Mouse (Mus musculus): ENCODE measurements around the gene Mad1l1. TPM values are rescaled to one million over a fixed set of nuclear protein-coding genes. Genes with fewer than 3 reads are reported as not detected.
"Not testable (repeated sequence)": the region's sequence is repeated elsewhere in the genome, so short reads cannot be mapped to it uniquely, and the experiment has no call there.

The Mad1l1 gene
- polyA plus RNA-seq, 1 experiment, result 18.3 TPM

DNA sequence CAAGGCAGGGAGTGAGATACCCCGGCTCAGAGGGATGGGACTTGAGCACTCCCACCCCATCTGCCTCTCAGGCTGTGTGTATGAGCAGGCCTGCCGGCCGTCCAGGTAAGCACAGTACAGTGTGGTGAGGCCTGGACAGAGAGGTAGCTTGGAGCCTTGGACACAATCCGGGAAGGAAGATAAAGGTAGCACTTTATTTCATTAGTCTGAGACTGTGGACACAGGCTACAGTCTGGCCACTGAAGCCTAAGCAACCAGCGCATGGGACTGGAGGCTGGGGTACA, 312.9 kb downstream of the Mad1l1 start:
- TF ChIP-seq CTCF (IDR thresholded peaks at IDR 0.05; ENCODE audit: extremely low read depth, insufficient read depth, insufficient read length, insufficient replicate concordance), result no peak
- no peak for TF ChIP-seq POLR2A (IDR thresholded peaks at IDR 0.05; ENCODE audit: low read depth, low read length)

DNA sequence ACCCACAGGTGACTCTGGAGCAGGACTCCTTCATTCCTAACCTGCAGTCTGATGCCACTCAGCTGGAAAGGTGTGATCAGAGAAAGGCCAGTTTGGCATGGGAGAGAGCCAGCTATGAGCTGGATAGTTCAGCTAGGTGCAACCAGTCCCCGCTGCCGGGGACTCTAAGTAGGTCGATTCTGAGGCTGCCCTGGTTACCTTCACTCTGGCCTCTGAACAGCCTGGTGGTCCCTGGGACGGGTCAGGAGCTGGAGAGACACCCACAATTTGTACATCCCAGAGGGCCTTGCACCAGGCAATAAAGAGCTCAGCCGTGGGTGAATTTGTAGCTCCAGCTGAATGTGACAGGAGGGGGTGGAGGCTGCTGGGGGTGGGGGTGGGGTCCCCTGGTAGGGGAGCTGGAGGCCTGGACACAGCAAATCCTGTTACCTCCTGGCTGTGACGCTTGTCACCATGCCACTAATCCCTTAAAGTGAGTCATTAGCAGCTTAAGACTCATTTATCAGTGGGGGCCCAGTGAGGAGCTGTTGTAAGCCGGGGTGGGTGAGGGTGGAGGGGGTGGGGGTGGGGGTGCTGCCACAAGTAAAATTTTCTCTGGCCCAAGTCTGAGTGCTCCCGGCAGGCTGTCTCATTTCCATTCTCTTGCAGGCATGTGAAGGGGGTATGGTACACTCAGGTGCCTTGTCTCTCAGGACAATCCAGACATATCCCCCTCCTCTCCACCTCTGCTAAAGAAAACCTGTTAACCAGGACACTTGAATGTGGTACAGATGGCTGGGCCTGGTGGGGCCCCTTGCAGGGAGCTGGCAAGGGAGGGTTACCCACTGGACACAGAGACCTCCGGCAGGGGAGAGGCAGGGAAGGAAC, 313.5 kb downstream of the Mad1l1 start:
- Histone ChIP-seq H3K36me3 (ENCODE audit: control insufficient read depth, insufficient read depth, low read length) (0 out of 2 replicates have a peak, but pooled peaks cover 2% of the 10 kb centered on the region), H3K4me1 (ENCODE audit: control insufficient read depth, insufficient read depth, insufficient read length) (no peaks in the 10 kb centered on the region), H3K27ac (ENCODE audit: insufficient read depth, low read length) (no peak overlapping the region), H3K27me3 (ENCODE audit: control insufficient read depth, insufficient read depth, low read length) (no peaks in the 10 kb centered on the region), H3K4me3 (ENCODE audit: extremely low read depth, insufficient read depth, insufficient read length) (no peak overlapping the region)
- no peak for DNase-seq (ENCODE audit: low read depth in 1 of 2, low spot score in 2 of 2)
- WGBS, result 79% methylated on average over 9 of the region's 9 CpGs
- TF ChIP-seq CTCF (IDR thresholded peaks at IDR 0.05; ENCODE audit: extremely low read depth, insufficient read depth, insufficient read length, insufficient replicate concordance) (no peak), POLR2A (IDR thresholded peaks at IDR 0.05; ENCODE audit: low read depth, low read length) (no peak)

More for the DNA sequence above, 312.9 kb downstream of the Mad1l1 start:
- no peak overlapping the region for H3K4me3 ChIP-seq (ENCODE audit: extremely low read depth, insufficient read depth, insufficient read length)
- WGBS, result over 99% methylated on average over 5 of the region's 5 CpGs
- no peaks in the 10 kb centered on the region for H3K27me3 ChIP-seq (ENCODE audit: control insufficient read depth, insufficient read depth, low read length)
- H3K27ac ChIP-seq (ENCODE audit: insufficient read depth, low read length), result no peak overlapping the region
- 0 out of 2 replicates have a peak, but pooled peaks cover 2% of the 10 kb centered on the region for H3K36me3 ChIP-seq (ENCODE audit: control insufficient read depth, insufficient read depth, low read length)
- no peaks in the 10 kb centered on the region for H3K4me1 ChIP-seq (ENCODE audit: control insufficient read depth, insufficient read depth, insufficient read length)
- no peak for DNase-seq (ENCODE audit: low read depth in 1 of 2, low spot score in 2 of 2)

DNA sequence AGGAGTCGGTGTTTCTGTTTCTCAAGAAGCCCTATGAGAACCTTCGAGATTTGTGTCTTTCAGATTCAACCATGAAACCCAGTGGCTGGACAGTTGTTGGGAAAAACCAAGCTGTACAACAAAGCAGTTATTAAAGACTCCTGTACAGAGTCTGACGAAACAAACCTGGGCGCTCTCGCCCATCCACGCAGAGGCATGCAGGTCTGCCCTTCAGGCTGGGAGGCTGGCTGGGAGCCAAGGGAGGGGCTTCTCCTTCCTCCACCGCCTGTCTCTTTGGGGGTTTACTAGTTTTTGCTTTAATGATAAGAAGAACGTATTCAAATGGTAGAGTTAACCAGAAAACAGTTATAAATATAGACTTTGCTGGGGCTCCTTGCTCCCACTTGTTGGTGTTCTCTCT, 314.5 kb downstream of the Mad1l1 start:
- Histone ChIP-seq H3K4me1 (ENCODE audit: control insufficient read depth, insufficient read depth, insufficient read length) (no peaks in the 10 kb centered on the region), H3K27me3 (ENCODE audit: control insufficient read depth, insufficient read depth, low read length) (no peaks in the 10 kb centered on the region), H3K36me3 (ENCODE audit: control insufficient read depth, insufficient read depth, low read length) (0 out of 2 replicates have a peak, but pooled peaks cover 2% of the 10 kb centered on the region), H3K27ac (ENCODE audit: insufficient read depth, low read length) (no peak overlapping the region), H3K4me3 (ENCODE audit: extremely low read depth, insufficient read depth, insufficient read length) (no peak overlapping the region)
- TF ChIP-seq POLR2A (IDR thresholded peaks at IDR 0.05; ENCODE audit: low read depth, low read length) (no peak), CTCF (IDR thresholded peaks at IDR 0.05; ENCODE audit: extremely low read depth, insufficient read depth, insufficient read length, insufficient replicate concordance) (no peak)
- WGBS, result 85% methylated on average over 8 of the region's 8 CpGs
- DNase-seq (ENCODE audit: low read depth in 1 of 2, low spot score in 2 of 2), result no peak

DNA sequence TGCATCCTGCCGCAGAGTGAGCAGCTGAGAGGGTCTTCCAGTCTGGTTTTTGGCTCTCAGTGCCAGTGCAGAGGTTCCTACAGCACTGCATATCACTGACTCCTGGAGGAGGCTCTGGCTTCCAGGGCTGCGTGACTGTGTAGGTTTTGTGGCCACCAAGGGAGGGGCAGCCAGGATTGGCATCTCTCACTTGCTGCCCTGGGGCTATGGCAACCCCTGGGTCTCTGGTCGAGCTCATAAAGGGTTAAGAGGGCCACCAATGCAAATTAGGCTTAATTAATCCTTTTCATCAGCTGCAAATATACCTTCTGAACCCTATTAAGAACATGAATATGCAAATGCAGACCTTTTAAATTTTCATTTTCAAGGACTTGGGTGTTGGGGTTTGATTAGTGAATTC, 318.8 kb downstream of the Mad1l1 start:
- Histone ChIP-seq H3K27me3 (ENCODE audit: control insufficient read depth, insufficient read depth, low read length) (no peaks in the 10 kb centered on the region), H3K4me1 (ENCODE audit: control insufficient read depth, insufficient read depth, insufficient read length) (no peaks in the 10 kb centered on the region), H3K36me3 (ENCODE audit: control insufficient read depth, insufficient read depth, low read length) (no peaks in the 10 kb centered on the region), H3K4me3 (ENCODE audit: extremely low read depth, insufficient read depth, insufficient read length) (no peak overlapping the region), H3K27ac (ENCODE audit: insufficient read depth, low read length) (no peak overlapping the region)
- 76% methylated on average over 3 of the region's 3 CpGs for WGBS
- no peak for DNase-seq (ENCODE audit: low read depth in 1 of 2, low spot score in 2 of 2)
- TF ChIP-seq POLR2A (IDR thresholded peaks at IDR 0.05; ENCODE audit: low read depth, low read length) (no peak), CTCF (IDR thresholded peaks at IDR 0.05; ENCODE audit: extremely low read depth, insufficient read depth, insufficient read length, insufficient replicate concordance) (no peak)

DNA sequence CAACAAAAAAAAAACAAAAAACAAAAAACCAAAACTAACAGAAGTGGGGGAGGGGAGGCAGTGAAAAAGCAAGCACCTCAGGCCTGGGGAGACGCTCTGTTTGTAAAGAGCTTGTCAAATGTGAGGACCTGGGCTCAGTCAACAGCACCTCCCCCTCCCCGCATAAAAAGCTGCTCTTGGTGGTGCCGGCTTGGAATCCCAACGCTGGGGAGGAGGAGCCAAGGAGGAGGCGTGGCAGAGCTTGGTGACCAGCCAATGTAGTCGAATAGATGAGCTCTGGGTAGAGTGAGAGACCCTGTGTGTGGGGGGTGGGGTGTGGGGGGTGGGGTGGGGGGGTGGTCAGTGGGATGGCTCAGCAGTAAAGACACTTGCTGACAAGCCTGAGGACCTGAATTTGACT, 322.4 kb downstream of the Mad1l1 start:
- TF ChIP-seq CTCF (IDR thresholded peaks at IDR 0.05; ENCODE audit: extremely low read depth, insufficient read depth, insufficient read length, insufficient replicate concordance) (no peak), POLR2A (IDR thresholded peaks at IDR 0.05; ENCODE audit: low read depth, low read length) (no peak)
- Histone ChIP-seq H3K27ac (ENCODE audit: insufficient read depth, low read length) (no peak overlapping the region), H3K4me3 (ENCODE audit: extremely low read depth, insufficient read depth, insufficient read length) (no peak overlapping the region), H3K27me3 (ENCODE audit: control insufficient read depth, insufficient read depth, low read length) (no peaks in the 10 kb centered on the region), H3K4me1 (ENCODE audit: control insufficient read depth, insufficient read depth, insufficient read length) (no peaks in the 10 kb centered on the region), H3K36me3 (ENCODE audit: control insufficient read depth, insufficient read depth, low read length) (no peaks in the 10 kb centered on the region)
- WGBS, result 56% methylated on average over 6 of the region's 6 CpGs
- no peak for DNase-seq (ENCODE audit: low read depth in 1 of 2, low spot score in 2 of 2)

DNA sequence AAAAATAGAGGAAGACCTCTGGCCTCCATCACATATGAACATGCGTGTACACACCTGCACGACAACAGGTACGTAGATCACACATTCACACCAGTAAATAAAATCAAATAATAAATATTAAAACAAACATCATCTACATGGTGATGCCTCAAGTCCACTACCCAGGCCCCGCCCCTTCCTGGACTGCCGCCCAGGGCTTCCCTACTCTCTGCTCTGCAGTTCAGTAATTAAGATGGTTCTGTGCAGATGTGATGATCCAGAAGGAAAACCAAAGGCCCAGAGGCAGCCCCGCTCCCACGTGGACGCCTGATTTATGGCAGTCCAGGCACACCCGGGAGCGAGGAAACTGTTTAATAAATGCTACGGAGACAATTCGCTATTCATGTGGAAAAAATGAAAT, 323.0 kb downstream of the Mad1l1 start:
- WGBS, result 85% methylated on average over 12 of the region's 12 CpGs
- H3K36me3 ChIP-seq (ENCODE audit: control insufficient read depth, insufficient read depth, low read length); H3K27ac ChIP-seq (ENCODE audit: insufficient read depth, low read length); DNase-seq (ENCODE audit: low read depth in 1 of 2, low spot score in 2 of 2); H3K4me3 ChIP-seq (ENCODE audit: extremely low read depth, insufficient read depth, insufficient read length); H3K27me3 ChIP-seq (ENCODE audit: control insufficient read depth, insufficient read depth, low read length); H3K4me1 ChIP-seq (ENCODE audit: control insufficient read depth, insufficient read depth, insufficient read length): not testable (repeated sequence)

DNA sequence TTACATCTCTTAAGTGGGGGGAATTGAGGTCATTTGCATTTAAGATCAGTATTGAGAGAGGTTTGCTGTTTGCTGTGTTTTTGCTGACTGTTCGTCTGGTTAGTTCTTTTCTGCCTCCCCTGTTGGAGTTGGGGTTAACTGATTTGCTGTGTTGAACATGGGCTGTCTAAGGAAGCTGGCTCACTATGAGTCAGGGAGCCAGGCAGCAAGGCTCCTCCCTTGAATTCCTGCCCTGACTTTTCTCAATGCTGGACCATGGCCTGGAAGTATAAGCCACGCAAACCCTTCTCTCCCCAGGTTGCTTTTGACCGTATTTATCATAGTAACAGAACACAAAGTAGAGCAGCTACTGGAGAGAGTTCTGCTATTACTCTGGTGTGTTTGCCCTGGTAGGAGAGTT, 329.8 kb downstream of the Mad1l1 start:
- H3K4me3 ChIP-seq (ENCODE audit: extremely low read depth, insufficient read depth, insufficient read length), result no peak overlapping the region
- H3K4me1 ChIP-seq (ENCODE audit: control insufficient read depth, insufficient read depth, insufficient read length), result no peaks in the 10 kb centered on the region
- no peak for DNase-seq (ENCODE audit: low read depth in 1 of 2, low spot score in 2 of 2)
- H3K36me3 ChIP-seq (ENCODE audit: control insufficient read depth, insufficient read depth, low read length), result no peaks in the 10 kb centered on the region
- 90% methylated on average over 3 of the region's 3 CpGs for WGBS
- no peak overlapping the region for H3K27ac ChIP-seq (ENCODE audit: insufficient read depth, low read length)
- no peaks in the 10 kb centered on the region for H3K27me3 ChIP-seq (ENCODE audit: control insufficient read depth, insufficient read depth, low read length)
- TF ChIP-seq POLR2A (IDR thresholded peaks at IDR 0.05; ENCODE audit: low read depth, low read length) (no peak), CTCF (IDR thresholded peaks at IDR 0.05; ENCODE audit: extremely low read depth, insufficient read depth, insufficient read length, insufficient replicate concordance) (no peak)

Measured in spleen, adult 2 months (tissue).